Mouse (Mus musculus) hindbrain, embryonic 11.5 days (tissue): ENCODE data around the gene Eea1. TPM values are rescaled to one million over a fixed set of nuclear protein-coding genes. Genes with fewer than 3 reads are reported as not detected.

ENCODE experiments used
- ATAC-seq: fragments of 200-750 bp; cut with Nextera tagmentation; 2 replicates; pipeline ENCODE4 v1.8.0; 2017; ENCODE audit warnings: mild to moderate bottlenecking, moderate TSS enrichment, moderate library complexity; ENCODE audit not compliant: low FRiP score
- DNase-seq: peaks from one replicate; pipeline ENCODE4 v3.0.0-alpha.2; 2015; ENCODE audit warnings: low spot score
- H3K27ac ChIP-seq: fragments of 300-500 bp; sonication (generic); 2 replicates; pipeline ENCODE4 v1.5.1; 2014; ENCODE audit warnings: mild to moderate bottlenecking, low read depth, low read length
- H3K27me3 ChIP-seq: fragments of 300-500 bp; sonication (generic); 2 replicates; pipeline ENCODE4 v1.6.1; 2014; ENCODE audit warnings: mild to moderate bottlenecking, low read length, moderate library complexity, mixed read lengths; ENCODE audit not compliant: control insufficient read depth, insufficient read depth
- H3K36me3 ChIP-seq: fragments of 300-500 bp; sonication (generic); 2 replicates; pipeline ENCODE4 v1.6.1; 2014; ENCODE audit warnings: mild to moderate bottlenecking, low read length, moderate library complexity, mixed read lengths; ENCODE audit not compliant: control insufficient read depth, insufficient read depth
- H3K4me1 ChIP-seq: fragments of 300-500 bp; sonication (generic); replicated peaks from 2 replicates; pipeline ENCODE4 v1.6.1; 2014; ENCODE audit warnings: low read length, mixed read lengths; ENCODE audit not compliant: control insufficient read depth, insufficient read depth
- H3K4me2 ChIP-seq: fragments of 300-500 bp; sonication (generic); replicated peaks from 2 replicates; pipeline ENCODE4 v1.6.1; 2014; ENCODE audit warnings: mild to moderate bottlenecking, low read depth, low read length
- H3K4me3 ChIP-seq: fragments of 300-500 bp; sonication (generic); 2 replicates; pipeline ENCODE4 v1.5.1; 2014; ENCODE audit warnings: low read depth, low read length
- H3K9ac ChIP-seq: fragments of 300-500 bp; sonication (generic); 2 replicates; pipeline ENCODE4 v1.6.1; 2014; ENCODE audit warnings: low read depth, low read length
- H3K9me3 ChIP-seq: fragments of 300-500 bp; sonication (generic); 2 replicates; pipeline ENCODE4 v1.6.1; 2016; ENCODE audit warnings: low read length; ENCODE audit not compliant: control insufficient read depth
- WGBS: fragments of 180-500 bp; shearing (Covaris S2); extraction: QIAGEN DNeasy Blood & Tissue Kit; methylation state at CpG from one replicate; pipeline ENCODE4 v1.1.7; 2014; 5-methylcytosine and 5-hydroxymethylcytosine counted together
- polyA plus RNA-seq: library from polyadenylated mRNA; unstranded; fragments of >200 nt; fragmentation: Nextera tagmentation; extraction: Ambion mirVana; gene quantifications from 2 replicates; pipeline ENCODE4 v1.2.1, GENCODE M21; 2014

Eea1 gene
- polyA plus RNA-seq, 1 experiment from 2014 or later: 18.4 TPM

- Histone ChIP-seq H3K27ac (no peak overlapping the region), H3K4me2 (peak overlapping the region; percentile 94), H3K9ac (no peak overlapping the region), H3K4me3 (no peak overlapping the region), H3K27me3 (no peaks in the 10 kb centered on the region), H3K36me3 (no peaks in the 10 kb centered on the region), H3K9me3 (no peaks in the 10 kb centered on the region), H3K4me1 (no peaks in the 10 kb centered on the region)
- ATAC-seq: no peak
- WGBS: 52% methylated on average over 6 of the region's 6 CpGs
- no peak for DNase-seq
These were observed 1.4 kb downstream of the Eea1 start for GRCm38 (mm10) chr10:95941768-95942425.

GRCm38 (mm10) chr10:95945086-95945485 is 4.6 kb downstream of the Eea1 start:
- H3K4me1 ChIP-seq: no peaks in the 10 kb centered on the region
- no peak overlapping the region for H3K4me3 ChIP-seq
- H3K9me3 ChIP-seq: no peaks in the 10 kb centered on the region
- no peaks in the 10 kb centered on the region for H3K36me3 ChIP-seq
- no peak for DNase-seq
- H3K4me2 ChIP-seq: no peak overlapping the region
- H3K9ac ChIP-seq: no peak overlapping the region
- 96% methylated on average over 1 of the region's 1 CpGs for whole genome bisulfite sequencing
- H3K27ac ChIP-seq: no peak overlapping the region
- no peak for ATAC-seq
- H3K27me3 ChIP-seq: no peaks in the 10 kb centered on the region

GRCm38 (mm10) chr10:95949410-95949809 is 9.0 kb downstream of the Eea1 start:
- no peak overlapping the region for H3K4me3 ChIP-seq
- H3K9me3 ChIP-seq: no peaks in the 10 kb centered on the region
- H3K36me3 ChIP-seq: no peaks in the 10 kb centered on the region
- no peak for DNase-seq
- H3K4me1 ChIP-seq: no peaks in the 10 kb centered on the region
- H3K4me2 ChIP-seq: no peak overlapping the region
- H3K27me3 ChIP-seq: no peaks in the 10 kb centered on the region
- no peak overlapping the region for H3K27ac ChIP-seq
- ATAC-seq: no peak
- 92% methylated on average over 3 of the region's 3 CpGs for WGBS
- no peak overlapping the region for H3K9ac ChIP-seq

GRCm38 (mm10) chr10:95950194-95950593 is 9.7 kb downstream of the Eea1 start:
- Histone ChIP-seq H3K4me1 (no peaks in the 10 kb centered on the region), H3K27ac (no peak overlapping the region), H3K4me3 (no peak overlapping the region), H3K36me3 (no peaks in the 10 kb centered on the region), H3K9me3 (no peaks in the 10 kb centered on the region), H3K4me2 (no peak overlapping the region), H3K27me3 (no peaks in the 10 kb centered on the region), H3K9ac (no peak overlapping the region)
- no peak for ATAC-seq
- no peak for DNase-seq
- 95% methylated on average over 5 of the region's 5 CpGs for WGBS

- ATAC-seq: no peak
- Histone ChIP-seq H3K36me3 (no peaks in the 10 kb centered on the region), H3K27me3 (no peaks in the 10 kb centered on the region), H3K4me2 (no peak overlapping the region), H3K9me3 (no peaks in the 10 kb centered on the region), H3K4me1 (no peaks in the 10 kb centered on the region), H3K27ac (no peak overlapping the region), H3K4me3 (no peak overlapping the region), H3K9ac (no peak overlapping the region)
- WGBS: 92% methylated on average over 4 of the region's 4 CpGs
- no peak for DNase-seq
These were observed 10.3 kb downstream of the Eea1 start for GRCm38 (mm10) chr10:95950797-95951196.

- H3K4me2 ChIP-seq: no peak overlapping the region
- ATAC-seq: no peak
- no peaks in the 10 kb centered on the region for H3K36me3 ChIP-seq
- no peaks in the 10 kb centered on the region for H3K9me3 ChIP-seq
- no peak overlapping the region for H3K27ac ChIP-seq
- no peaks in the 10 kb centered on the region for H3K27me3 ChIP-seq
- 97% methylated on average over 2 of the region's 2 CpGs for WGBS
- H3K4me1 ChIP-seq: no peaks in the 10 kb centered on the region
- no peak overlapping the region for H3K9ac ChIP-seq
- no peak overlapping the region for H3K4me3 ChIP-seq
- no peak for DNase-seq
These were observed 10.9 kb downstream of the Eea1 start for GRCm38 (mm10) chr10:95951346-95951745.

- Histone ChIP-seq H3K27me3 (no peaks in the 10 kb centered on the region), H3K9ac (no peak overlapping the region)
- DNase-seq: no peak
These were observed 16.2 kb downstream of the Eea1 start for GRCm38 (mm10) chr10:95956629-95957028.

GRCm38 (mm10) chr10:95957574-95957973 is 17.1 kb downstream of the Eea1 start:
- ATAC-seq: no peak
- Histone ChIP-seq H3K27ac (no peak overlapping the region), H3K4me1 (no peaks in the 10 kb centered on the region), H3K27me3 (no peaks in the 10 kb centered on the region), H3K36me3 (no peaks in the 10 kb centered on the region), H3K9me3 (no peaks in the 10 kb centered on the region), H3K4me2 (no peak overlapping the region), H3K4me3 (no peak overlapping the region), H3K9ac (no peak overlapping the region)
- WGBS: 84% methylated on average over 1 of the region's 1 CpGs
- no peak for DNase-seq

More at GRCm38 (mm10) chr10:95956629-95957028, 16.2 kb downstream of the Eea1 start:
- no peak overlapping the region for H3K4me2 ChIP-seq
- no peaks in the 10 kb centered on the region for H3K9me3 ChIP-seq
- no peak overlapping the region for H3K4me3 ChIP-seq
- no peak for ATAC-seq
- WGBS: 77% methylated on average over 2 of the region's 2 CpGs
- no peak overlapping the region for H3K27ac ChIP-seq
- H3K4me1 ChIP-seq: no peaks in the 10 kb centered on the region
- H3K36me3 ChIP-seq: no peaks in the 10 kb centered on the region

- Histone ChIP-seq H3K4me1 (no peaks in the 10 kb centered on the region), H3K9ac (no peak overlapping the region), H3K36me3 (no peaks in the 10 kb centered on the region), H3K4me2 (no peak overlapping the region), H3K27ac (no peak overlapping the region), H3K27me3 (no peaks in the 10 kb centered on the region), H3K9me3 (no peaks in the 10 kb centered on the region), H3K4me3 (no peak overlapping the region)
- no peak for DNase-seq
- no peak for ATAC-seq
- WGBS: 97% methylated on average over 1 of the region's 1 CpGs
These were observed 24.2 kb downstream of the Eea1 start for GRCm38 (mm10) chr10:95964679-95965078.
